Mouse (Mus musculus) limb, embryonic 10.5 days (tissue): ENCODE measurements at regions not wholly inside any gene's neighbourhood (a gene's known extent, or its start where the extent isn't known, plus 50 kb on each side); places are given as distances from the start of the nearest gene placed in this dataset.

Experiments
- DNase-seq: peaks from one replicate; pipeline ENCODE4 v3.0.0-alpha.2; 2017; ENCODE audit warnings: low spot score
- H3K27ac ChIP-seq: fragments of 300-500 bp; sonication (generic); 2 replicates; pipeline ENCODE4 v1.5.1; 2016; ENCODE audit warnings: mild to moderate bottlenecking
- H3K27me3 ChIP-seq: fragments of 300-500 bp; sonication (generic); 2 replicates; pipeline ENCODE4 v1.6.1; 2016; ENCODE audit warnings: low read depth, mild to moderate bottlenecking; ENCODE audit not compliant: poor library complexity, severe bottlenecking
- H3K36me3 ChIP-seq: fragments of 300-500 bp; sonication (generic); 2 replicates; pipeline ENCODE4 v1.6.1; 2016; ENCODE audit warnings: mild to moderate bottlenecking, moderate library complexity
- H3K4me1 ChIP-seq: fragments of 300-500 bp; sonication (generic); 2 replicates; pipeline ENCODE4 v1.6.1; 2016
- H3K4me3 ChIP-seq: fragments of 300-500 bp; sonication (generic); 2 replicates; pipeline ENCODE4 v1.5.1; 2016; ENCODE audit warnings: mild to moderate bottlenecking, moderate library complexity
- H3K9me3 ChIP-seq: fragments of 300-500 bp; sonication (generic); replicated peaks from 2 replicates; pipeline ENCODE4 v1.6.1; 2016; ENCODE audit warnings: mild to moderate bottlenecking
- WGBS: fragments of 180-500 bp; shearing (Covaris S2); methylation state at CpG from one replicate; pipeline ENCODE4 v1.1.7; 2016; 5-methylcytosine and 5-hydroxymethylcytosine counted together

DNA sequence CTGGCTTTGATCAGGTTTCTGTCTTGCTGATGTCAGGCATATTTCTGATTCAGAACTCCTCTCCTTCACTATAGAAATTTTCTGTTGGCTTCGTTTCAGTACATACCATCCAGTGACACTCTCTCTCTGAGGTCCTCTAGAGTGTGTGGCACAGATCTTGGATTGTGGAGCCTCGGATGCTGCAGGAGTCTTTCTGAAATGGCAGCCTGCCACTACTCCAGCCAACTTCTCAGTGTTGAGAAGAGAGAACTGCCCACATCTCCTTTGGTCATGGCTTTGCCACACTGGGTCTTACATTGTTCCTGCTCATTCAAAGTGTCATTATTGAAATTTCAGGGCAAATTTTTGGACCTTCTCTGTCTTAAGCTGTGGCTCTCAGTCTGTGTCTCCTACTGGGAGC, 172.4 kb upstream of the Rtl1 start:
- WGBS = 80% methylated on average over 2 of the region's 2 CpGs
- H3K27ac ChIP-seq = no peak overlapping the region
- H3K4me3 ChIP-seq = no peak overlapping the region
- no peaks in the 10 kb centered on the region for H3K36me3 ChIP-seq
- no peaks in the 10 kb centered on the region for H3K27me3 ChIP-seq
- no peaks in the 10 kb centered on the region for H3K4me1 ChIP-seq
- no peaks in the 10 kb centered on the region for H3K9me3 ChIP-seq
- DNase-seq = no peak

- no peak overlapping the region for H3K4me3 ChIP-seq
- DNase-seq = no peak
- no peaks in the 10 kb centered on the region for H3K9me3 ChIP-seq
- 87% methylated on average over 3 of the region's 3 CpGs for WGBS
- H3K36me3 ChIP-seq = no peaks in the 10 kb centered on the region
- no peak overlapping the region for H3K27ac ChIP-seq
- H3K27me3 ChIP-seq = no peaks in the 10 kb centered on the region
- no peaks in the 10 kb centered on the region for H3K4me1 ChIP-seq
Measured at GRCm38 (mm10) chr12:109773909-109774313, 173.8 kb upstream of the Rtl1 start.

DNA sequence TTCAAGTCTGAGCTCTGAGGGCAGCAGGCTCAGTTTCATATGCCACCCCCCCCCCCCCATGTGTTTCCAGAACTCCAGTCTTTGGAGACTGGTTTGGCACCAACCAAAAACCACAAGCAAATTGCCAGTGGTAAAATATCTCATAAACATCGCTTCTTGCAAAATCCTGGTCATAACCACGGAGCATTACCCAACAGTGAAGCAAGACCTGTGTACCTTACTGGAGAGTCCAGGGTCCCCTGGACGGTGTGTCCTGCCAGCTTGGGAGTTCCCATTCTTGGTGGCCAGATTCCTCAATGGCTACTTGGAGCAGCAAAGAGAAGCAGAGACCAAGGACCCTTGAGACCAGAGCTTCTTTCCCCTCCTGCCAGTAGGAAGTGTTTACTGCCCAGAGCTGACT, 198.7 kb upstream of the Rtl1 start:
- Histone ChIP-seq H3K4me3 (no peak overlapping the region), H3K4me1 (no peaks in the 10 kb centered on the region), H3K27me3 (no peaks in the 10 kb centered on the region), H3K36me3 (no peaks in the 10 kb centered on the region), H3K27ac (no peak overlapping the region), H3K9me3 (no peaks in the 10 kb centered on the region)
- 91% methylated on average over 3 of the region's 3 CpGs for WGBS
- no peak for DNase-seq

GRCm38 (mm10) chr12:109799395-109799794, 199.3 kb upstream of the Rtl1 start:
- H3K4me3 ChIP-seq = no peak overlapping the region
- no peaks in the 10 kb centered on the region for H3K36me3 ChIP-seq
- H3K27ac ChIP-seq = no peak overlapping the region
- no peaks in the 10 kb centered on the region for H3K4me1 ChIP-seq
- no peak for DNase-seq
- WGBS = 91% methylated on average over 1 of the region's 1 CpGs
- H3K27me3 ChIP-seq = no peaks in the 10 kb centered on the region
- no peaks in the 10 kb centered on the region for H3K9me3 ChIP-seq

- no peak for DNase-seq
- no peaks in the 10 kb centered on the region for H3K36me3 ChIP-seq
- no peak overlapping the region for H3K27ac ChIP-seq
- WGBS = 83% methylated on average over 10 of the region's 10 CpGs
- H3K4me1 ChIP-seq = peaks cover 19% of the 10 kb centered on the region
- H3K4me3 ChIP-seq = no peak overlapping the region
- no peaks in the 10 kb centered on the region for H3K27me3 ChIP-seq
- no peaks in the 10 kb centered on the region for H3K9me3 ChIP-seq
Measured at GRCm38 (mm10) chr12:109827241-109827915, 227.2 kb upstream of the Rtl1 start.

DNA sequence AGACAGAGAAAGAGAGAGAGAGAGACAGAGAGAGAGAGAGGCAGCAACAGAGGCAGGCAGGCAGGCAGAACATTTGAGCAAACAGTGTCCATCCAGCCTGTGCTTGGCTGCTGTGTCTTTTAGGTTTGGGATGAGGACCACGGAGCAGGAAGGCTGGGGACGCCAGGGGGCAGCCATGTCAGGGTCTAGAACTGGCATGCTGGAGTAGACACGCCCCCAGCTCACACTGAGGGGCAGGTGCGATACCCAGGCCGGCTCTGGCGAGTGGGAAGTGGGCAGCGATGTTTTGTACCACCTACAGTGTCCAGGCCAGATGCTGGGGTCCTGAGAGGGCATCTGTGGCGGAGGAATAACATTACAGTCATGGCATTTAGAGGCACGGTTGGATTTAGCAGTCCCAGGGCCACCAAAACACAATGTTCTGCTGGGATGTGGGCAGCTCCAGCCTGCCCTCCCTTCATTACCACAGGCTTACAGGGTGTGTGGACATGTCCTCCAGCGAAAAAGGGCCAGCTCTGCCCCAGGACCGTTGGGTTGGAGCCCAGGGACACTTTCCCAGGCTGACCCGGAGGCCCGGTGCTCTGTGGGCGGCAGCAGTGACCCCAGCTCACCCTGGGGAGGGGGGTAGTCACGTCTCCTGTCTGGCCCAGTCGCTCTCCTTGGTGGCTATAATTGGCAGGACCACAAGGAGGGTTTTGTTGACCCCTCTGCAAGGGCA, 230.3 kb upstream of the Rtl1 start:
- H3K9me3 ChIP-seq = no peaks in the 10 kb centered on the region
- WGBS = 25% methylated on average over 16 of the region's 16 CpGs
- peak; percentile 72 for DNase-seq
- H3K27me3 ChIP-seq = peaks cover under 1% of the 10 kb centered on the region; the same call in 1 of the 2 replicates
- H3K36me3 ChIP-seq = no peaks in the 10 kb centered on the region
- H3K4me3 ChIP-seq = no peak overlapping the region
- peak overlapping the region; percentile 53 for H3K27ac ChIP-seq
- H3K4me1 ChIP-seq = peaks cover 38% of the 10 kb centered on the region

GRCm38 (mm10) chr12:109832964-109833363, 232.8 kb upstream of the Rtl1 start:
- WGBS = 56% methylated on average over 10 of the region's 10 CpGs
- no peak for DNase-seq
- peaks cover 55% of the 10 kb centered on the region for H3K4me1 ChIP-seq

DNA sequence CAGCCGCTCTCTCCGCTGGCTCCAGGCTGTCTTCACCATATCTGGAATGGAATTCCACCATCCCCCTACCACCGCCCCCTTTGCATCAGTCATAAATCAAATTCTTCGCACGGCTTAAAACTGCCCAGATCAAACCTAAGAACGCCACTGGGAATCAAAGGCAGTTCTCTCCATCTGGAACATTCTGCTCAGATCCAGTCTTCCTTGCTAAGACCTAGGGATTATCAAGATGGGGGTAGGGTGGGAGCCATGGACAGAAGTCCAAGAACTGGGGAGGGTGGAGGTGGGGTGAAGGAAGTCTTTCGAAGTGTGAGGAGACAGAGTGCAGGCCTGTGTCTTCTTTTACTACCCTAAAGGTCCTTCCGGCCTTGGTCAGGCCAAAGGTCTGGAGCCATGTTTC, 236.4 kb upstream of the Rtl1 start:
- no peak for DNase-seq
- Histone ChIP-seq H3K4me3 (no peak overlapping the region), H3K27ac (peak overlapping the region; percentile 58), H3K9me3 (no peaks in the 10 kb centered on the region), H3K36me3 (no peaks in the 10 kb centered on the region), H3K4me1 (peaks cover 66% of the 10 kb centered on the region), H3K27me3 (peaks cover 5% of the 10 kb centered on the region; the same call in 1 of the 2 replicates)
- 35% methylated on average over 8 of the region's 8 CpGs for WGBS

More at GRCm38 (mm10) chr12:109832964-109833363, 232.8 kb upstream of the Rtl1 start:
- Histone ChIP-seq H3K4me3 (no peak overlapping the region), H3K9me3 (no peaks in the 10 kb centered on the region), H3K27ac (0 out of 2 replicates have a peak overlapping the region, but pooled peaks have one; percentile 4), H3K36me3 (no peaks in the 10 kb centered on the region), H3K27me3 (peaks cover 5% of the 10 kb centered on the region; the same call in 1 of the 2 replicates)

DNA sequence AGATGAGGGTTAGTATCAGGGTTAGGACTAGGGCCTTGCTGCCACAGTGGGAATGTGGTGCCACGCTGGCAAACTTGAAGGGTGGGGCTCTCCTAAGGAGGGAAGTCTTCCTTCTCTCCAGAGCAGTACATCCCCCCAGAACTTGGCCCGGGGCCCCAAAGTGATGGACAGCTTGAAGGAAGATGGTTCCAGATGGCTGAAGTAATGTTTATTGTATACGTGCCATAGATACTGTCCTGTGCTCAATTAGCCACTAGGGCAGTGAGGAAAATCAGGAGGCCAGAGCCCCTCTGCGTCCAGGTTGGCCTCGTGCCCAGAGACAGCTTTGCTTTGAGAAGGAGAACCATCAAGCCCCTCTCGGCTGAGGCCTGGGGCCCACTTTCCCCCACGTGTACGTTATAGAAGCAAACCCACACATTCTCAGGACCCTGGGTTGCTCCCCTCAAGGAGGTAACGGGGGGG, 239.0 kb upstream of the Rtl1 start:
- H3K27me3 ChIP-seq = peaks cover 8% of the 10 kb centered on the region; the same call in 1 of the 2 replicates
- no peak for DNase-seq
- H3K4me3 ChIP-seq = no peak overlapping the region
- H3K27ac ChIP-seq = peak overlapping the region; percentile 65
- H3K36me3 ChIP-seq = no peaks in the 10 kb centered on the region
- H3K9me3 ChIP-seq = no peaks in the 10 kb centered on the region
- H3K4me1 ChIP-seq = peaks cover 62% of the 10 kb centered on the region
- WGBS = 51% methylated on average over 9 of the region's 9 CpGs

DNA sequence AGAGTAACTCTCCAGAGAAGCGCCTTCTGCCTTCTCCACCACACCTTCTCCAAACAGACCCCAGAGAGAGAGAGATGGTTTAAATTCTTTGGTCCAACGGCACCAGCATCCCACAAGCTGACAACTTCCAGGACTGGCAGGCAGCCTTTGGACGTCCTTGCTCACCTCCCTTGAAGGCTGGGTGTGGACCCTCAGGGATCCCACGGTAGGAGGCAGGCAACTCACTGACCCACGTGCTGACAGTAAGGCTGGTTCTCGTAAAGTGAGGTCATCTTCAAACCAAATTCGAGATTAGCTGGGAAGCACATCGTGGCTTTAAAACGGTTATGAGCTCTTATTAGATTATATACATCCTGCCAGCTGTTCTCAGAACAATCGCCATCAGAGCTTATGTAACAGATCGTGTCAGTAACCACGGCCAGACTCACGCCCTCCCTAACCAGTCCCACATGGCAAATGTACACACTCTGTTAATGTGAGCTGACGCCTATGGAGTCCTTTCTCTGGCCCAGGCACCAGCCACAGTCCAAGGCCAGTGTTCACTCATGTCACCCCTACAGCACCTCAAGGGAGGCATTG, 239.9 kb upstream of the Rtl1 start:
- H3K4me1 ChIP-seq = peaks cover 67% of the 10 kb centered on the region
- 32% methylated on average over 14 of the region's 14 CpGs for WGBS
- no peak overlapping the region for H3K4me3 ChIP-seq
- peaks cover 8% of the 10 kb centered on the region; the same call in 1 of the 2 replicates for H3K27me3 ChIP-seq
- H3K9me3 ChIP-seq = no peaks in the 10 kb centered on the region
- H3K27ac ChIP-seq = peak overlapping the region; percentile 67
- no peak for DNase-seq
- H3K36me3 ChIP-seq = no peaks in the 10 kb centered on the region

- 73% methylated on average over 8 of the region's 8 CpGs for WGBS
- no peak overlapping the region for H3K4me3 ChIP-seq
- 0 out of 2 replicates have a peak, but pooled peaks cover 3% of the 10 kb centered on the region for H3K27me3 ChIP-seq
- no peaks in the 10 kb centered on the region for H3K9me3 ChIP-seq
- peaks cover 42% of the 10 kb centered on the region for H3K4me1 ChIP-seq
- no peak for DNase-seq
- peak overlapping the region; percentile 51 for H3K27ac ChIP-seq
- no peaks in the 10 kb centered on the region for H3K36me3 ChIP-seq
Measured at GRCm38 (mm10) chr12:109844723-109845601, 244.8 kb upstream of the Rtl1 start.

DNA sequence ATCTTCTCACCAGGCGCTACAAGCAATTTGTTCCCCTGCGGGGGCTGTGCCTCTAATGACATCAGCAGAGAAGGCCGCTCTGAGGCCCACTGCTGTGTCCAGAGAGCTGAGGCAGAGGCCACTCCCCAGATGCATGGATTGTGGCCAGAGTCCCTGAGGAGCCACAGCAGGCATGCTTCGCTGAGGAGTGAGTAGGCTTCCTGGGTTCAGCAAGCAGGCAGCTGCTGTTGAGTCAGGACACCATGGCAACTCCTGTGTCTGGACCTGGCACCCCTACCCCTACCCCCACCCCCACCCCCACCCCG, 245.4 kb upstream of the Rtl1 start:
- Histone ChIP-seq H3K27ac (peak overlapping the region; percentile 51), H3K36me3 (no peaks in the 10 kb centered on the region), H3K4me3 (no peak overlapping the region), H3K27me3 (0 out of 2 replicates have a peak, but pooled peaks cover 3% of the 10 kb centered on the region), H3K4me1 (peaks cover 36% of the 10 kb centered on the region), H3K9me3 (no peaks in the 10 kb centered on the region)
- no peak for DNase-seq
- 47% methylated on average over 5 of the region's 5 CpGs for WGBS
